Mouse (Mus musculus) frontal cortex, postnatal 36 days (tissue): Measurements from ENCODE around the gene Ccdc97.

Experiments
- DNase-seq, 2 experiments: peaks; one replicate each; pipeline ENCODE4 v3.0.0; 2022; ENCODE audit warnings: low spot score in 2 of 2

The Ccdc97 gene

DNA sequence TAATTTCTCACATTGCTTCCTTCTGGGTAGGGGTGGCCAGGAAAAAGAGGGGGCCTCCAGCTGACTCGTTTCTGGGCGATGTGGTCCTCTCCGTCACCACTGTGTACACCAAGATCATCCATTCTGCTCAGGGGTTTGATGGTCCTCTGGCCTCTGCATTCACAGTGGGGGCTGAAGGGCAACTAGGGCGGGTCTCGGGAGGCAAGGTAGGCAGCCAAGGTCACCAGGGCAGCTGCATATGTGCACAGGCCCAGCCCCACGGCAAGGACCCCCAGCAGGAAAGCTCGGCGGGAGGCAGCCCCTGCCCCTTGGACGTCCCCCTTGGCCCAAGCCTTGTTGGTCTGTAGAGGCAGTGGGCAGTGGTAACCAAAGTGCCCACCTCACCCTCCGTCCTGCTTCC, 49.7 kb downstream of the Ccdc97 start:
- DNase-seq = no peak

DNA sequence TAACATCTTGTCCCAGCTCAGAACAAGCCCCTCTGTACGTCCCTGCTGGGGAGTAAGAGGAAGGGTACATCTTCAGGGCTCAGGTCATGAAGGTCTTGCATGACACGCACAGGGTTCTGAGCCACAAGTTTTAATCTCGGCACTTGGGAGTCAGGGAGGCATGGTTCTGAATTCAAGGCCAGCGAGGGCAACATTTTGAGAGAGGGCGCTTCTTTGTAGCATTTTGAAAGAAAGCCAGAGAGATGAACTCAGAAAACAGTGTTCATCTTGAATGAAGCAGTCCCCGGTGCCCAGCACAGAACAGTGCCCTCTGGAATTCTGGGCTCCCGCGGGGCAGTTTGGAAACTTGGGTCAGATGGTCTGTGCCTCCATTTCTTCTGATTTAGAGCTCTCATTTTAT, 52.5 kb downstream of the Ccdc97 start:
- DNase-seq = no peak
